Mouse (Mus musculus): ENCODE data around the gene Rere.

DNA sequence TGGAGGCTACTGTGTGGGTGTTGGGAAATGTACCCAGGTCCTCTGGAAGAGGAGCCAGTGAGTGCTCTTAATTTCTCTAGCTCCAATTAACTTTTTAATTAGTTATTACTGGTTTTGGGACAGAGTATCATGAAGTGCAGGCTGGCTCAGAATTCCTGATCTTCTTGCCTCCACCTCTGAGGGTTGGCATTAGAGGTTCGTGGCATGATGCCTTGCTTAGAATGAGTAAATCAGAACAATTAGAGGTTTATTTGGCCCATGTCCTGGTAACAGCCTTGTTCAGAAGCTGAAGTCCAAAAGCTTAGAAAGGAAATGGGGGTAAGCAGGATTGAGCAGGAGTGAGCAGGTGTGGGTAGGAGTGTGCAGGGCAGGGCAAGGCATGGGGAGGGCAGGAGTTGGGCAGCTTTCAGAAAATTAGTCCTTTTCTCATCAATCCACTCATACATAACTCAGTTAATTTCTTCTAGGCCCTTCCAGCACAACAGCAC, 94.0 kb downstream of the Rere start:
- TF ChIP-seq POLR2A (IDR thresholded peaks at IDR 0.05; ENCODE audit: insufficient read depth, low read depth, low read length) (no peak), CTCF (IDR thresholded peaks at IDR 0.05) (no peak)

All from heart, adult 2 months (tissue).